Mouse (Mus musculus) cerebellum, adult 2 months (tissue): ENCODE measurements around the gene Capza3. TPM values are rescaled to one million over a fixed set of nuclear protein-coding genes. Genes with fewer than 3 reads are reported as not detected.

Source experiments
- DNase-seq, 2 experiments: peaks; one replicate each; pipeline ENCODE4 v3.0.0; 2021
- H3K27ac ChIP-seq: fragments of 200-500 bp; 2 replicates; pipeline ENCODE4 v1.5.1; 2012; ENCODE audit warnings: low read length, control low read depth, inconsistent platforms; ENCODE audit not compliant: insufficient read depth
- H3K27me3 ChIP-seq: fragments of 200-500 bp; 2 replicates; pipeline ENCODE4 v1.6.1; 2012; ENCODE audit warnings: inconsistent platforms, mild to moderate bottlenecking, low read length, moderate library complexity; ENCODE audit not compliant: control insufficient read depth, insufficient read depth
- H3K4me1 ChIP-seq: fragments of 200-500 bp; 2 replicates; pipeline ENCODE4 v1.6.1; 2011; ENCODE audit warnings: low read length; ENCODE audit not compliant: control insufficient read depth, insufficient read depth
- H3K4me3 ChIP-seq: fragments of 200-500 bp; replicated peaks from 2 replicates; pipeline ENCODE3; 2011; ENCODE audit warnings: mild to moderate bottlenecking, low read depth, low read length, control low read depth; ENCODE audit not compliant: insufficient read depth
- CTCF ChIP-seq: fragments of 200-500 bp; IDR thresholded peaks from 2 replicates; pipeline ENCODE4 v1.5.1; 2011; ENCODE audit warnings: low read depth, mild to moderate bottlenecking, control low read depth, low read length, moderate library complexity, borderline replicate concordance; ENCODE audit not compliant: insufficient read depth
- POLR2A ChIP-seq: fragments of 200-500 bp; IDR thresholded peaks from 2 replicates; pipeline ENCODE4 v1.6.1; 2011; ENCODE audit warnings: low read length, control low read depth, borderline replicate concordance; ENCODE audit not compliant: insufficient read depth
- WGBS: fragments of 180-500 bp; shearing (Covaris S2); methylation state at CpG from one replicate; pipeline ENCODE4 v1.1.7; 2018; 5-methylcytosine and 5-hydroxymethylcytosine counted together
- polyA plus RNA-seq: library from polyadenylated mRNA; depleted of rRNA; stranded (reverse); fragments of >200 nt; gene quantifications from 2 replicates; pipeline ENCODE4 v1.2.3, GENCODE M21; 2012; rRNA removed

Capza3 gene
- not detected in 2 replicates for polyA plus RNA-seq

- DNase-seq: no peak
- no peak for TF ChIP-seq CTCF
- TF ChIP-seq POLR2A: no peak
- WGBS: 88% methylated on average over 7 of the region's 7 CpGs
- Histone ChIP-seq H3K4me3 (no peak within 1 kb of the TSS), H3K27ac (no peak within 1 kb of the TSS), H3K4me1 (no peaks in the 10 kb centered on the region), H3K27me3 (no peaks in the 10 kb centered on the region)
Measured at GRCm38 (mm10) chr6:140040952-140041351, at the start of gene Capza3. Gene Capza3 (plus strand): TSS chr6:140041252.

DNA sequence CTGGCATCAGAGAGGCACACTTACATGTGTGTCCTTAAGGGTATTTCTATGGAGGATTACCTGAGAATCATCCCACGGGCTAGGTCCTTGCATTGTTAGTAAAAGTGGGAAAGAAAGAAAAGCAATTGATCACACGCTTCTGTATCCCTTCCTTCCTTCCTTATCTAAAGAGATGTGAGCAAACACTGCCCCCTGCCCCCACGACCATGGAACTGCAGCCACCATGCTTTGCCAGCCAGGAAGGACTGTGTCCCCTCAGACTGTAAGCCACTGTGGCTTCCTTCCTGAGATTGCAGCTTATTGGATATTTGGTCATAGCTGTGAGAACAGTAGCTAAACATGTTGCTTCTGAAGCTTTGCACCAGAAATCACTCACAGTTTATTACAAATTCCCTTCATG is 35.9 kb upstream of the Capza3 start:
- 77% methylated on average over 3 of the region's 3 CpGs for WGBS
- DNase-seq: no peak
- no peak overlapping the region for H3K27ac ChIP-seq
- no peaks in the 10 kb centered on the region for H3K4me1 ChIP-seq
- no peaks in the 10 kb centered on the region for H3K27me3 ChIP-seq
- TF ChIP-seq CTCF (no peak), POLR2A (no peak)
- no peak overlapping the region for H3K4me3 ChIP-seq

GRCm38 (mm10) chr6:140024404-140024803 is 16.6 kb upstream of the Capza3 start:
- Histone ChIP-seq H3K27ac (no peak overlapping the region), H3K4me3 (no peak overlapping the region), H3K4me1 (no peaks in the 10 kb centered on the region), H3K27me3 (no peaks in the 10 kb centered on the region)
- DNase-seq: no peak
- WGBS: 89% methylated on average over 7 of the region's 7 CpGs
- TF ChIP-seq POLR2A (no peak), CTCF (no peak)

- WGBS: 81% methylated on average over 5 of the region's 5 CpGs
- H3K4me3 ChIP-seq: no peak within 1 kb of the TSS
- no peaks in the 10 kb centered on the region for H3K27me3 ChIP-seq
- H3K27ac ChIP-seq: no peak within 1 kb of the TSS
- H3K4me1 ChIP-seq: no peaks in the 10 kb centered on the region
- no peak for DNase-seq
- TF ChIP-seq CTCF (no peak), POLR2A (no peak)
Measured at GRCm38 (mm10) chr6:140041357-140041756, 305 bp downstream of the Capza3 start, which contains the start of gene Plcz1. Gene Plcz1 (minus strand): TSS chr6:140041457.

DNA sequence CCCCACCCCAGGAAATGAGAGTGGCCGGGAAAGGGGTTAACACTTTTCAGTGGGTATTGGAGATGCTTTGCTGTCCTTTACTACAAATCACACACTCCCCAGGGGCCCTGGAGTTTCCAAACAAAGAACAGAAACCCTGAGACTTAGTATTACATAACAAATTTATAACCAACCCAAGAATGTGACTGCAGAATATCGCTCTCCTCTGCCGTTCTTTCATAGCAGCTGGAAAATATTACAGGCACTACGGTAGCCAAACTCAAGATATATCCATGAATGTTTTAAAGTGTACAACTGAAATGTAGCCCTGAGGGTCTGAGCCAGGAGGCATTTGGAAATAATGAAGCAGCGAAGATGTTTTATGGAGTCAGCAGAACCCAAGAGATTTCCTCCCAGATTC is 10.4 kb downstream of the Capza3 start:
- 86% methylated on average over 5 of the region's 5 CpGs for WGBS
- no peak for DNase-seq
- TF ChIP-seq POLR2A (no peak), CTCF (no peak)
- Histone ChIP-seq H3K4me3 (no peak overlapping the region), H3K4me1 (no peaks in the 10 kb centered on the region), H3K27me3 (no peaks in the 10 kb centered on the region), H3K27ac (no peak overlapping the region)

GRCm38 (mm10) chr6:140054271-140054928 is 13.3 kb downstream of the Capza3 start:
- no peak for TF ChIP-seq POLR2A
- no peak for TF ChIP-seq CTCF
- no peak overlapping the region for H3K27ac ChIP-seq
- no peak for DNase-seq
- H3K27me3 ChIP-seq: no peaks in the 10 kb centered on the region
- H3K4me3 ChIP-seq: no peak overlapping the region
- no peaks in the 10 kb centered on the region for H3K4me1 ChIP-seq
- 72% methylated on average over 5 of the region's 5 CpGs for WGBS

- Histone ChIP-seq H3K27me3 (no peaks in the 10 kb centered on the region), H3K4me1 (no peaks in the 10 kb centered on the region), H3K4me3 (no peak overlapping the region), H3K27ac (no peak overlapping the region)
- WGBS: 88% methylated on average over 8 of the region's 8 CpGs
- DNase-seq: no peak
- TF ChIP-seq POLR2A: no peak
- TF ChIP-seq CTCF: no peak
Measured at GRCm38 (mm10) chr6:140069177-140069576, 28.1 kb downstream of the Capza3 start.

DNA sequence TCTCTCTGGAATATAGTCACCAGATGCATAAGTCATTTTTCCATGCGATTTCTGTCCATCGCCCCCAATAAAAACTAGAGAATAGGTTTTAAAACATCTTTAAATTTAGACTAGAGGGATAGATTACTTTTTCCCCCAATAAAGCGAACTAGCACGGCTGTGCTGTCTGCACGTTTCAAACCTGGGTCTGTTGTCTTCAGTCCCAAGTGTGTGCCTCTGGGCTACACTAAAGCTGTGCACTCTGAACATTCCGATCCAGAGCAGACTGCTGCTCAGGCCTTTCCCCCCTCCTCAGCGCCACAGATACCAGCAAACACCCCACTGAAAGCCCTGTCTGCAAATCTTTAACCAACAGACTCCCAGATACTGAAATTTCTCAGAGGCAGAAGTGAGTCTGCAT is 39.9 kb downstream of the Capza3 start:
- no peak overlapping the region for H3K27ac ChIP-seq
- WGBS: 91% methylated on average over 7 of the region's 7 CpGs
- H3K4me1 ChIP-seq: no peaks in the 10 kb centered on the region
- no peak overlapping the region for H3K4me3 ChIP-seq
- TF ChIP-seq CTCF (no peak), POLR2A (no peak)
- H3K27me3 ChIP-seq: no peaks in the 10 kb centered on the region
- DNase-seq: no peak
